Mouse (Mus musculus) ES-Bruce4 (cell line): ENCODE data around the gene B3gnt8. TPM values are rescaled to one million over a fixed set of nuclear protein-coding genes. Genes with fewer than 3 reads are reported as not detected.

Experiments
- H3K27ac ChIP-seq: 2 replicates; pipeline ENCODE4 v1.5.1; 2012; ENCODE audit warnings: low read length, inconsistent platforms; ENCODE audit not compliant: insufficient read depth
- H3K27me3 ChIP-seq: 2 replicates; pipeline ENCODE4 v1.6.1; 2012; ENCODE audit warnings: mild to moderate bottlenecking, low read length, inconsistent platforms; ENCODE audit not compliant: control insufficient read depth, poor library complexity, insufficient read depth, severe bottlenecking
- H3K36me3 ChIP-seq: 2 replicates; pipeline ENCODE4 v1.6.1; 2012; ENCODE audit warnings: inconsistent platforms, mild to moderate bottlenecking, low read length, moderate library complexity; ENCODE audit not compliant: control insufficient read depth, poor library complexity, insufficient read depth, severe bottlenecking
- H3K4me1 ChIP-seq: one replicate; pipeline ENCODE4 v1.8.1; 2011; ENCODE audit warnings: low read length; ENCODE audit not compliant: control insufficient read depth, insufficient read depth
- H3K4me3 ChIP-seq: 2 replicates; pipeline ENCODE4 v1.5.1; 2011; ENCODE audit warnings: low read depth, mild to moderate bottlenecking, low read length
- H3K9ac ChIP-seq: 2 replicates; pipeline ENCODE4 v1.6.1; 2012; ENCODE audit warnings: low read depth, mild to moderate bottlenecking, inconsistent platforms; ENCODE audit not compliant: poor library complexity, severe bottlenecking
- H3K9me3 ChIP-seq: replicated peaks from 2 replicates; pipeline ENCODE4 v1.6.1; 2012; ENCODE audit warnings: mild to moderate bottlenecking, low read length, inconsistent platforms; ENCODE audit not compliant: control insufficient read depth, poor library complexity, insufficient read depth, severe bottlenecking
- CTCF ChIP-seq: IDR thresholded peaks from one replicate; pipeline ENCODE4 v1.8.1; 2011; ENCODE audit warnings: low read depth, low read length
- EP300 ChIP-seq: IDR thresholded peaks from 2 replicates; pipeline ENCODE4 v1.6.1; 2011; ENCODE audit warnings: low read depth, low read length; ENCODE audit not compliant: insufficient read depth
- POLR2A ChIP-seq: IDR thresholded peaks from one replicate; pipeline ENCODE4 v1.8.1; 2011; ENCODE audit warnings: low read length; ENCODE audit not compliant: insufficient read depth
- polyA plus RNA-seq: library from polyadenylated mRNA; stranded (reverse); fragments of >200 nt; gene quantifications from 2 replicates; pipeline ENCODE4 v1.2.4, GENCODE M21; 2011; ENCODE audit warnings: low read depth; ENCODE audit not compliant: missing spikeins, insufficient read depth, insufficient read length

B3gnt8 gene
- polyA plus RNA-seq, 1 experiment = 0.60 TPM

DNA sequence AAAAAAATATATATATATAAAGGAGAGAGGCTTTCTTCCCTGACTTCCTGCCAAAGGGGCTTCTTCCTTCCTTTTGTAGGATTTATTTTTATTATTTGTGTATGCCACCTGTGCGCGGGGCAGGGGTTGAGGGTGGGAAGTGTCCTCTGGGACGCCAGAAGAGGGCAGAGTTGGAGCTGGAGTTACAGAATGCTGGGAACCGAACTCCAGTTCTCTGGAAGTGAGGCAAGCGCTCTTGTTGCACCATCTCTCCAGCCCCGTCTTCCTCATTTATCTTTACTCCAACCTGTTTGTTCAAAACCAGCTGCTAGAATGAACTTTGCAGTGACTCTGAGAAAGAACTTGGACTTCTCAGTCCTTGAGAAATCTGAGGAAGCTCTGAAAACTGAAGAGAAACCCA is 53.5 kb downstream of the B3gnt8 start:
- Histone ChIP-seq H3K9me3 (no peaks in the 10 kb centered on the region), H3K4me1 (peaks cover 7% of the 10 kb centered on the region), H3K27ac (no peak overlapping the region)

GRCm38 (mm10) chr7:25680514-25681258 is 54.2 kb downstream of the B3gnt8 start, which contains the start of gene B9d2:
B9d2 (plus strand) TSS chr7:25680780.
- no peaks in the 10 kb centered on the region for H3K36me3 ChIP-seq
- peak; percentile 57 for TF ChIP-seq POLR2A
- no peak for TF ChIP-seq EP300
- no peak for TF ChIP-seq CTCF

More for the DNA sequence above, 53.5 kb downstream of the B3gnt8 start:
- no peaks in the 10 kb centered on the region for H3K36me3 ChIP-seq
- peak overlapping the region; percentile 61; the same call in 1 of the 2 replicates for H3K9ac ChIP-seq
- H3K27me3 ChIP-seq = no peaks in the 10 kb centered on the region
- H3K4me3 ChIP-seq = no peak overlapping the region
- peak; percentile 58 for TF ChIP-seq CTCF
- no peak for TF ChIP-seq POLR2A

GRCm38 (mm10) chr7:25681341-25682231 is 55.1 kb downstream of the B3gnt8 start:
- no peak overlapping the region for H3K4me3 ChIP-seq
- no peaks in the 10 kb centered on the region for H3K27me3 ChIP-seq
- TF ChIP-seq CTCF (no peak), POLR2A (no peak), EP300 (no peak)
- H3K36me3 ChIP-seq = no peaks in the 10 kb centered on the region
- H3K9ac ChIP-seq = no peak overlapping the region
- H3K9me3 ChIP-seq = no peaks in the 10 kb centered on the region
- peaks cover 5% of the 10 kb centered on the region for H3K4me1 ChIP-seq
- H3K27ac ChIP-seq = no peak overlapping the region

More at GRCm38 (mm10) chr7:25680514-25681258, 54.2 kb downstream of the B3gnt8 start, which contains the start of gene B9d2:
- H3K9ac ChIP-seq = peak within 1 kb of the TSS; percentile 61
- no peaks in the 10 kb centered on the region for H3K27me3 ChIP-seq
- peaks cover 5% of the 10 kb centered on the region for H3K4me1 ChIP-seq
- peak within 1 kb of the TSS; percentile 68 for H3K4me3 ChIP-seq
- peak within 1 kb of the TSS; percentile 31 for H3K27ac ChIP-seq
- no peaks in the 10 kb centered on the region for H3K9me3 ChIP-seq

DNA sequence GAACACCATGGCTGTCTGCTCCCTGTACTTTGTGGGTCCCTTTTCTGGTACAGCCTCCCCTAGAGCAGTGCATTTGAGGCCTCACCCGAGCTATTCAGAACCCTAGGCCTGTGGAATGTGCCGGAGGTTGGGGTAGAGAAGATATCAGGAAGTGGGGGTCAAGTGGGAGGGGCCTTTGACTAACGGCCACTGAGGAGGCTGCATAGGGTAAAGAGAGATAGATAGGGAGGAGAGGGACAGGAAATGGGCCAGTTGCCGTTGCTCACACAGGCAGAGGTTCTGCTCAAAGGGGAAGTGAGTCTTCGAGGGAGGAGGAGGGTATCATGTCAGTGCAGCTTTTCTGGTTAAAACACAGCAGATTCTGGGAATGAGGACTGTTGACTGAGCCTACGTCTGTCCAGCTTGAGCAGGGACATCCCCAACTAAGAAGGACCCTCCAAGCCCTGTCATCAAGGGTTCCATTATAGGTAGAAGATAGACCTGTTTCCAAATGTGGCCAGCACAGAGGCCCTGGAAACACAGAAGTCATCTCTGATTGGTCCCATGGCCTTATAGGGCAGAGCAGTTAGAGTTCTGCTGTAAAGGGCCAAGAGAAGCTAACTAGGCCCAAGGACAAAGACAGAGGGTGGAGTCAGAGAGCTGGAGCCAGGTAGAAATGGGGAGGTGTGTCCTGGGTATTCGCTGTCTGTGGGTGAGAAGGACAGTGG is 57.2 kb downstream of the B3gnt8 start:
- Histone ChIP-seq H3K36me3 (no peaks in the 10 kb centered on the region), H3K4me1 (peaks cover 5% of the 10 kb centered on the region), H3K9ac (no peak overlapping the region), H3K27me3 (no peaks in the 10 kb centered on the region), H3K9me3 (no peaks in the 10 kb centered on the region), H3K27ac (no peak overlapping the region), H3K4me3 (no peak overlapping the region)
- TF ChIP-seq POLR2A = no peak
- TF ChIP-seq CTCF = no peak
- no peak for TF ChIP-seq EP300

DNA sequence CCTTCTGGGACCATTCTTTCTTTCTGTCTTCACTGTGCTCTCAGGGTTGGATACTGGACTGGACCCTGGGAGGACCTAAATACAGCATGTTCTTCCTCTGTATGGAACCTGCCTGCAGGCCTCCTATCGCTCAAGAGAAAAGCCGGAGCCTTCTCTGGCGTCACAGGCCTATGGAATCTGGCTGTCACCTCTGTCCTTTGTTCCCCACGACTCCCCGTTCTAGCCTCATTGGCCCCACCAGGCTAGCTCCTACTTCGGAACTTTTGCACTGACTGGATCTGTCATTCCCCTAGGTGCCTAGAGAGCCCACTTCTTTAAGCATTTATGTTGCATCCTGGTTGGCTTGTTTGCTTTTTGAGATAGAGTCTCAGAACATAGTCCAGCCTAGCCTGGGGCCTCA is 58.2 kb downstream of the B3gnt8 start:
- no peak overlapping the region for H3K4me3 ChIP-seq
- H3K9me3 ChIP-seq = no peaks in the 10 kb centered on the region
- H3K4me1 ChIP-seq = peaks cover 5% of the 10 kb centered on the region
- no peak overlapping the region for H3K9ac ChIP-seq
- no peak overlapping the region for H3K27ac ChIP-seq
- no peaks in the 10 kb centered on the region for H3K27me3 ChIP-seq
- no peak for TF ChIP-seq CTCF
- TF ChIP-seq EP300 = no peak
- TF ChIP-seq POLR2A = no peak
- H3K36me3 ChIP-seq = no peaks in the 10 kb centered on the region

Other genes starting within 250 kb of the B3gnt8 start
- 18.0 and 18.9 TPM in 2 replicates for gene Lipe, start 227.9 kb upstream of the B3gnt8 start, polyA plus RNA-seq
- not detected in 2 replicates for gene Cxcl17, start 213.8 kb upstream of the B3gnt8 start, polyA plus RNA-seq
- gene Ceacam1, start 149.1 kb upstream of the B3gnt8 start, polyA plus RNA-seq = 1.1 and 1.5 TPM in 2 replicates
- gene Ceacam2, start 86.8 kb upstream of the B3gnt8 start, polyA plus RNA-seq = not detected in 2 replicates
- not detected in 2 replicates for gene Erich4, start 10.8 kb upstream of the B3gnt8 start, polyA plus RNA-seq
- gene Dmac2, start 7.2 kb upstream of the B3gnt8 start, polyA plus RNA-seq = 32.8 and 33.4 TPM in 2 replicates
- gene Bckdha, start 32.3 kb downstream of the B3gnt8 start, polyA plus RNA-seq = 26.1 and 26.9 TPM in 2 replicates
- 53.7 and 71.1 TPM in 2 replicates for gene Exosc5, start 32.5 kb downstream of the B3gnt8 start, polyA plus RNA-seq
- gene Tmem91, start 48.5 kb downstream of the B3gnt8 start, polyA plus RNA-seq = 3.3 and 3.7 TPM in 2 replicates
- gene B9d2, start 54.1 kb downstream of the B3gnt8 start, polyA plus RNA-seq = 7.9 and 15.2 TPM in 2 replicates
- 22.9 and 25.6 TPM in 2 replicates for gene Tgfb1, start 60.3 kb downstream of the B3gnt8 start, polyA plus RNA-seq
- 43.4 and 46.9 TPM in 2 replicates for gene Ccdc97, start 92.4 kb downstream of the B3gnt8 start, polyA plus RNA-seq
- 155 and 156 TPM in 2 replicates for gene Hnrnpul1, start 128.1 kb downstream of the B3gnt8 start, polyA plus RNA-seq
- gene Axl, start 162.1 kb downstream of the B3gnt8 start, polyA plus RNA-seq = 16.4 and 21.5 TPM in 2 replicates
- 2.8 and 3.1 TPM in 2 replicates for gene Cyp2s1, start 190.3 kb downstream of the B3gnt8 start, polyA plus RNA-seq